Mouse (Mus musculus): Measurements from ENCODE around the gene Gm45717. TPM values are rescaled to one million over a fixed set of nuclear protein-coding genes. Genes with fewer than 3 reads are reported as not detected.

The Gm45717 gene
- total RNA-seq, 2 experiments from 2014 or later = not detected

GRCm38 (mm10) chr7:140948161-140948560 is 7.6 kb downstream of the Gm45717 start:
- DNase-seq = no peak
- intact Hi-C loops (cut with DNase I; ENCODE audit: low total_unique reads) = no loop called here

DNA sequence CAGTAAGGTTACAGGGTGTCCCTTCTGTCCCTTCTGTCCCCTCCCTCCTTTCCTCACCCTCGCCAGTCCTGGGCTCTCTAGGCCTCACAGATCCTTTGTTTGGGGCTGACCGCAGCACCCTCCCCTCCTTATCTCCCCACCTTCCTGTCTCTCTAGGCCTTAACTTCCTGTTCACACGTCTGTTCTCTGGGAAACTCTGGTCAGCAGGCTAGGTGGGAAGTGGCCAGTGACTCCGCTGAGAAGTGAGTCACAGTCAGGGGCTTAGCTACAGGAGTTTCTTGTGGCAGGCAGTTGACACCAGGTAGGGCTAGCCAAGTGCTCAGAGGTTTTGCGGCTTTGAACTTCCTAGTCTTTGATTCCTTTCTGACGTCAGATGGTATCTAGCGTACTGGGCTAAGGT is 8.8 kb downstream of the Gm45717 start:
- intact Hi-C loops (cut with DNase I; ENCODE audit: low total_unique reads) = no loop called here
- DNase-seq = no peak

DNA sequence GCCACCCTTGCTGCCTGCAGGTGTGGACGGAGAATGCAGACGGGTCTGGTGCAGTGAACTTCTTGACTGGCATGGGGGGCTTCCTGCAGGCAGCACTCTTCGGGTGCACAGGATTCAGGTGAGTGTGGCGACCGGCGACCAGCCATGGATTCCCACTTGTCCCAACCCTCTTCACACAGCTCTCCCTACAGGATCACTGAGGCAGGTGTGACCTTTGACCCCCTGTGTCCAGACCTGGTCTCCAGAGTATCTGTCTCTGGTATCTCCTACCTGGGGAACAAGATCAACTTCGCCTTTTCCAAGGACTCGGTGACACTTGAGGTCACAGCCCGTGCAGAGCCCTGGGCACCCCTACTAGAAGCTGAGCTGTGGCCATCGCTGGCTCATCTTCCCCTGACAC is 9.4 kb downstream of the Gm45717 start:
- DNase-seq = no peak
- intact Hi-C loops (cut with DNase I; ENCODE audit: low total_unique reads) = no loop called here

- intact Hi-C loops (cut with DNase I; ENCODE audit: low total_unique reads) = no loop called here
Observed at GRCm38 (mm10) chr7:140945247-140945646, 10.5 kb downstream of the Gm45717 start.

DNA sequence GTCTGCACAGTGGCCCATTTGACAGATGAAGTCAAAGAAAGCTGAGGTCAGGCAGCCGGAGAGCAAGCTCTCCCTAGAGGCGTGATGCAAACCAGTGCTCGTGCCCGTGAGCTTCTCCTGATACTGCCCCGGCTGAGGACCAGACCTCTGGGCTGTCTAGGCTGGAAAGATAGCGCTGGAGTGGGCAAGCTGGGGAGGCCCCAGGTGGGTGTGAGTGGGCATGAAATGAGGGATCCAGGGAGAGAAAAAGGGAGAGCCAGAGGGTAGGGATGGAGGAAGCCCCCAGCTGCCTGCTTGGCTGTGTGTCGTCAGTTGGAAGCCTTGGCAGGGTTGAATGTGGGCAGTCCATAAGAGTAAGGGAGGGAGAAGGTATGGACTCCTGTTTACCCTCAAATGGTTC is 11.5 kb downstream of the Gm45717 start:
- no peak for DNase-seq
- intact Hi-C loops (cut with DNase I; ENCODE audit: low total_unique reads) = no loop called here

More at GRCm38 (mm10) chr7:140945247-140945646, 10.5 kb downstream of the Gm45717 start:
- DNase-seq = no peak

DNA sequence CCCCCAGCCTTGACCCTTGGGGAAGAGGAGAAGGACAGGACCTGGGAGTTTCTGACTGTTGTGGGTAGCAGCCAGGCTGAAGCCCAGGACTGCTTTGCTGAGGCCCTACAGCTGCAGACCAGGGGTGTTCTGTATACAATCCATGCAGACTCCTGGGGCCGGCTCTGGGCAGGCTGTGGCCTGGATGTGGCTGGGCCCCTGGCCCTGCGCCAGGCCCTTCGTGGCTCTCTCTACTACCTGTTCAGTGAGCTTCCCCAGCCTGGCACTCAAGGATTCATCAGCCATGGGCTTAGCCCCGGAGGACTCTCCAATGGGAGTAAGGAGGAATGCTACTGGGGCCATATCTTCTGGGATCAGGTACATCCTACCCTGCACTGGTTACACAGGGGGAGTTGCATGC is 12.4 kb downstream of the Gm45717 start:
- intact Hi-C loops (cut with DNase I; ENCODE audit: low total_unique reads) = no loop called here
- DNase-seq = no peak

- no peak for DNase-seq
- intact Hi-C loops (cut with DNase I; ENCODE audit: low total_unique reads) = no loop called here
Observed at GRCm38 (mm10) chr7:140942811-140943210, 12.9 kb downstream of the Gm45717 start.

GRCm38 (mm10) chr7:140942341-140942740 is 13.4 kb downstream of the Gm45717 start:
- intact Hi-C loops (cut with DNase I; ENCODE audit: low total_unique reads) = no loop called here
- DNase-seq = no peak

GRCm38 (mm10) chr7:140941222-140942051 is 14.3 kb downstream of the Gm45717 start, which contains the start of gene Pgghg:
Gene Pgghg (plus strand): TSS chr7:140941391.
- intact Hi-C loops (cut with DNase I; ENCODE audit: low total_unique reads) = no loop called here
- peak; percentile 92 for DNase-seq

- peak; percentile 45 for DNase-seq
- intact Hi-C loops (cut with DNase I; ENCODE audit: low total_unique reads) = no loop called here
Observed at GRCm38 (mm10) chr7:140939669-140940171, 16.0 kb downstream of the Gm45717 start.

GRCm38 (mm10) chr7:140938896-140939295 is 16.8 kb downstream of the Gm45717 start:
- no peak for DNase-seq
- intact Hi-C loops (cut with DNase I; ENCODE audit: low total_unique reads) = no loop called here

DNA sequence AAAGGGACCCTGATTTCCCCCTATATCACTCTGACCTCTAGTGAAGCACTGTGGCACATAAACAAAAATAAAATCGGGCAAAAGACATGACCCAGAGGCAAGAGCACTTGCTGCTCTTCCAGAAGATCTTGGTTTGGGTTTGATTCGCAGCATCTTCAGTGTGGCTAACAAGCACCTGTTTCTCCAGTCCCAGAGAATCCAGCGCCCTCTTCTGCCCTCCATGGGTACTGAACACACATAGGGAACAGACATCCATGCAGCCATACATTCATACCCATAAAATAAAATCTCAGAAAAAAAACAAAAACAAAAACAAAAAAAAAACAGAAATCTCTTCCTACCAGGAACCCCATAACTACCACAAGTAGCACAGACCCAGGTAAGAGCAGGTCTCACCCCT is 17.3 kb downstream of the Gm45717 start:
- no peak for DNase-seq
- intact Hi-C loops (cut with DNase I; ENCODE audit: low total_unique reads) = no loop called here

- DNase-seq = no peak
Observed at GRCm38 (mm10) chr7:140927181-140927580, 28.6 kb downstream of the Gm45717 start.

GRCm38 (mm10) chr7:140923070-140923775 is 32.5 kb downstream of the Gm45717 start:
- intact Hi-C loops (cut with DNase I; ENCODE audit: low total_unique reads) = no loop called here
- no peak for DNase-seq

More at GRCm38 (mm10) chr7:140927181-140927580, 28.6 kb downstream of the Gm45717 start:
- intact Hi-C loops (cut with DNase I; ENCODE audit: low total_unique reads) = no loop called here

- intact Hi-C loops (cut with DNase I; ENCODE audit: low total_unique reads) = no loop called here
- peak; percentile 48 for DNase-seq
Observed at GRCm38 (mm10) chr7:140922398-140923069, 33.2 kb downstream of the Gm45717 start.

GRCm38 (mm10) chr7:140921225-140921975 is 34.3 kb downstream of the Gm45717 start:
- intact Hi-C loops (cut with DNase I; ENCODE audit: low total_unique reads) = no loop called here
- DNase-seq = no peak

GRCm38 (mm10) chr7:140920418-140921029 is 35.2 kb downstream of the Gm45717 start, which contains the start of gene Nlrp6:
Gene Nlrp6 (plus strand): TSS chr7:140920902.
- DNase-seq = no peak
- intact Hi-C loops (cut with DNase I; ENCODE audit: low total_unique reads) = no loop called here

DNA sequence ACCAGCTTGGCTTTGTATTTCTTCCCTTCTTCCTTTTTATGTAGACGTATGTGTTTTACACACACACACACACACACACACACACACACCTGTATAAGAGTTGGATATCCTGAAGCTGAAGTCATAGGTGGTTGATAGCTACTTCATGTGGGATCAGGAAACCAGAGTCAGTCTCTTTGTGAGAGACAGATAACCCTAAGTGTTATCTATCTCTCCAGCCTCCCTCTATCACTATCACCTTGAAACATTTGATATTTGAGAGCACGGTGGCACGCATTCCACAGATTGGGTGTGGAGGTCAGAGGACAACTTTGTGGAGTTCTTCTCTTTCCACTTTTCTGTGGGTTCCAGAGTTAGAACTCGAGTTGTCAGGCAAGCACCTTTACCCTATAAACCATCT is 35.8 kb downstream of the Gm45717 start:
- intact Hi-C loops (cut with DNase I; ENCODE audit: low total_unique reads) = no loop called here
- no peak for DNase-seq
